Mouse (Mus musculus): ENCODE results near the gene Fgd1.

Gene Fgd1

GRCm38 (mm10) chrX:151045850-151046249 is at the start of gene Fgd1:
Gene Fgd1 (plus strand): TSS chrX:151046150.
- DNase-seq (ENCODE audit: extremely low spot score): no peak

- DNase-seq (ENCODE audit: extremely low spot score): no peak
Observed at GRCm38 (mm10) chrX:150996775-150997174, 49.2 kb upstream of the Fgd1 start.

GRCm38 (mm10) chrX:151016938-151017877 is 28.7 kb upstream of the Fgd1 start, which contains the start of gene Gnl3l:
Gene Gnl3l (minus strand): TSS chrX:151017322.
- DNase-seq (ENCODE audit: extremely low spot score): peak; percentile 87

- DNase-seq (ENCODE audit: extremely low spot score): peak; percentile 20
Observed at GRCm38 (mm10) chrX:151017897-151018296, 28.1 kb upstream of the Fgd1 start.

GRCm38 (mm10) chrX:151018798-151019197 is 27.2 kb upstream of the Fgd1 start:
- no peak for DNase-seq (ENCODE audit: extremely low spot score)

GRCm38 (mm10) chrX:151031400-151031799 is 14.6 kb upstream of the Fgd1 start:
- DNase-seq (ENCODE audit: extremely low spot score): no peak

GRCm38 (mm10) chrX:151041223-151041622 is 4.7 kb upstream of the Fgd1 start:
- no peak for DNase-seq (ENCODE audit: extremely low spot score)

GRCm38 (mm10) chrX:151046321-151046720 is 371 bp downstream of the Fgd1 start:
- DNase-seq (ENCODE audit: extremely low spot score): no peak

GRCm38 (mm10) chrX:151046777-151047430 is 954 bp downstream of the Fgd1 start:
- peak; percentile 81 for DNase-seq (ENCODE audit: extremely low spot score)

GRCm38 (mm10) chrX:151047431-151048058 is 1.6 kb downstream of the Fgd1 start:
- peak; percentile 25 for DNase-seq (ENCODE audit: extremely low spot score)

GRCm38 (mm10) chrX:151049661-151050215 is 3.8 kb downstream of the Fgd1 start:
- no peak for DNase-seq (ENCODE audit: extremely low spot score)

GRCm38 (mm10) chrX:151050337-151050736 is 4.4 kb downstream of the Fgd1 start:
- no peak for DNase-seq (ENCODE audit: extremely low spot score)

- DNase-seq (ENCODE audit: extremely low spot score): no peak
Observed at GRCm38 (mm10) chrX:151054489-151054888, 8.5 kb downstream of the Fgd1 start.

- no peak for DNase-seq (ENCODE audit: extremely low spot score)
Observed at GRCm38 (mm10) chrX:151055559-151055958, 9.6 kb downstream of the Fgd1 start.

GRCm38 (mm10) chrX:151059346-151059745 is 13.4 kb downstream of the Fgd1 start:
- no peak for DNase-seq (ENCODE audit: extremely low spot score)

- DNase-seq (ENCODE audit: extremely low spot score): no peak
Observed at GRCm38 (mm10) chrX:151061615-151062299, 15.8 kb downstream of the Fgd1 start.

GRCm38 (mm10) chrX:151066071-151066666 is 20.2 kb downstream of the Fgd1 start:
- DNase-seq (ENCODE audit: extremely low spot score): no peak

GRCm38 (mm10) chrX:151067876-151068275 is 21.9 kb downstream of the Fgd1 start:
- no peak for DNase-seq (ENCODE audit: extremely low spot score)

- no peak for DNase-seq (ENCODE audit: extremely low spot score)
Observed at GRCm38 (mm10) chrX:151076007-151076406, 30.1 kb downstream of the Fgd1 start.

GRCm38 (mm10) chrX:151076941-151077485 is 31.1 kb downstream of the Fgd1 start:
- DNase-seq (ENCODE audit: extremely low spot score): no peak

- no peak for DNase-seq (ENCODE audit: extremely low spot score)
Observed at GRCm38 (mm10) chrX:151085599-151085998, 39.6 kb downstream of the Fgd1 start.

Measured in embryo, embryonic 9.5 days (tissue).